Mouse (Mus musculus): ENCODE measurements around the gene Dars2.
"Not testable (repeated sequence)": the region's sequence is repeated elsewhere in the genome, so short reads cannot be mapped to it uniquely, and the experiment has no call there.

Dars2 gene

DNA sequence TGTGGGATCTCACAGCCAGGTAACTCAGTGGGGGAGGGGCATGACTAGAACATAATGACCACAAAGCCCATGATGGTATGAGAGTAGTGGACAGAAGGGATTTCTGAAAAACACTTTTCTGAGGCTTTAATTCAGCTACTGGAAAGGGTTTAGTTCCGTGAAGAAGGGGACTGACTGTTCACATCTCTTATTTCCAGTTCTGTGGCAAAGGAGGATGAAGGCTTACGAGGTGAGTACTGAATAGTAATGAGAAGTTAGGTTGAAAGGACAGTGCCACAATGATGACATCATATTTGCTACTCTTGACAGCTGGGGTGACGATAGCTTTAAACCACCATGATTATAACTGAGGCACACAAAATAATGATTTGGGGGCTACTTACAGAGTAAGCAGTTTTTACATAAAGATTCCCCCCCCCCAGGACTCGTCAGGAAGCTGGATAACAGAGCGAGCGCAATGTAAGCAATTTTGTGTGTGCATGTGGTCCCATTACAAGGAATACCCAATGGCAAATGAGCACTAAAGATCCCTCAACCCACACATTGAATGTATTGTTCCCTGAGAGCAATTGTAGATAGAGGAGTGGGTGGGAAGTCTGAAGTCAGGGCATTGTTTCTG lies 34.6 kb downstream of the Dars2 start:
- DNase-seq (ENCODE audit: low spot score in 2 of 2), result no peak

DNA sequence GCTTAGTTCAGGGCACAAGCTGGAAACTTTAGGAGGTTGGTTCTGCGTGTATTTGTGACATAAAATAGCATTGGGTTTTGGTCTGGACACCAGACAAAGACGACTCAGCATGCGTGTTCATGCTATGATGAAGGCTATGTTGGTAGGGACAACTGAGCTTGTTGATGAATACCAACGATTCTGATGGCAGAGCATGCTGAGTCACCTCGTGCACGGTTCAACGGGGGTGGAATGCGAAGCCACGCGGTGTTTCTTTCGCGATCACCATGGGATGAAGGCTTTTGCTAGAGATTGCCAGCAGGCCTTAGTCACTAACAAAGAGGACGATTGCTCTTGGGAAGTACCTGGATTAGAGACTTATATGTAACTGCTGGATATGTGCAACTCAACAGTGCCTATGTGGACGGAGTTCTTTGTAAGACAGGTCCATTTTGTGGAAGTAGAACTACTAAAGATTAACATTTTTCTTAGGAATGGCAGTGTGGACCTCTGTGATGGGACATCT lies 35.1 kb downstream of the Dars2 start:
- DNase-seq (ENCODE audit: low spot score in 2 of 2), result no peak

- DNase-seq (ENCODE audit: low spot score in 2 of 2), result peak; percentile 96 to 98
These were observed 35.8 kb downstream of the Dars2 start, which contains the start of gene Zbtb37 for GRCm38 (mm10) chr1:161034435-161035280. Zbtb37 (minus strand) TSS chr1:161034849.

- DNase-seq (ENCODE audit: low spot score in 2 of 2), result no peak
These were observed 36.5 kb downstream of the Dars2 start for GRCm38 (mm10) chr1:161033856-161034434.

GRCm38 (mm10) chr1:161032345-161032744 lies 38.1 kb downstream of the Dars2 start:
- no peak for DNase-seq (ENCODE audit: low spot score in 2 of 2)

DNA sequence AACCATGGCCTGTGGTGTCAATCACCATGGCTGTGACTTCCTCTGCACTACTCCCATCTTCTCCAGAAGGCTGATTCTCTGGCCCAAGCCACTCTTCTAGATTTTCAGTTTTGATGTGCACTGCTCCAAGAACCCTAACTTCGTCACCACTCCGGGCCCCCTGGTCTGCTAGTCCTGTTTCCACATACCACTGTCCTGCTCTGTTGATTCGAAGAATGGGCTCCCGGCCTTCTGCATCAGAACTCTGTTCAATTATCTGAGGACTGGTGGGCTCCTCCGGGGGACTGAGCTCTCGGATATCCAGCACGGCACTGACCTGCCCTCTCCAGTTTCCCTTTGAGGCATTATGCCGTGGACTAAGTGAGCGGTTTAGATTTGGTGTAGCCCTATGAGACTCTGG lies 38.6 kb downstream of the Dars2 start:
- DNase-seq (ENCODE audit: low spot score in 2 of 2), result no peak

DNA sequence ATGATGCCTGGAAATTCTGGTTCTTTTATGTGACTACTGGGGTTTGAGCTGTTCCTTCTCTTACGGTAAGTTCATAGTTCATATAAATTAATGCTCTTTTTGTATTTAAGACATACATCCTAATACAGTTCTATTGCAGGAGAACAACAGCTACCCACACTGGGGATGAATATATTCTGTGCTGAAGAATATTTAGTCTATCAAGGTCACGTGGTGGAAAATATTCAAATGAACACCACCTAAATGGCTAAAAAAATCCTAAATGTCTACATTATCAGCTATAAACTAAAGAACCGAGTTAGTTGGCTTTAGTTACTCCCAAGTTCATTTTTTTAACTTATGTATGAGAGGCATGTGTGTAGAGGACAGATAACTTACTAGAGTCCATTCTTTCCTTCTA lies 40.4 kb downstream of the Dars2 start:
- DNase-seq (ENCODE audit: low spot score in 2 of 2), result no peak

- DNase-seq (ENCODE audit: low spot score in 2 of 2), result not testable (repeated sequence)
These were observed 42.0 kb downstream of the Dars2 start for GRCm38 (mm10) chr1:161028427-161028826.

DNA sequence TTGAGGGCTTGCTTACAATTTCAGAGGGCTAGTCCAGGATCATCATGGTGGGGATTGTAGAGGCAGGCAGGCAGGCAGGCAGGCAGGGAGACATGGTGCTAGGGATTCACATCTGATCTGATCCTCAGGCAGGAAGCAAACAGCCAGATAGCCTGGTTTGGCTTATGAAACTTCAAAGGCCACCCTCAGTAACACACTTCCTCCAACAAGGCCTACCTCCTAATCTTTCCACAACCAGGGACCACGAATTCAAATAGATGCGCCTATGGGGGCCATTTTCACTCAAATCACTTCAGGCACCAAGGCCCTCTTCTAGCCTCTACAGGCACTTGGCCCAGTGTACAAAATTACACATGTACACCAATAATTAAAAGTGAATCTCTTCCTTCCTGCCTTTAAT lies 43.3 kb downstream of the Dars2 start:
- no peak for DNase-seq (ENCODE audit: low spot score in 2 of 2)

DNA sequence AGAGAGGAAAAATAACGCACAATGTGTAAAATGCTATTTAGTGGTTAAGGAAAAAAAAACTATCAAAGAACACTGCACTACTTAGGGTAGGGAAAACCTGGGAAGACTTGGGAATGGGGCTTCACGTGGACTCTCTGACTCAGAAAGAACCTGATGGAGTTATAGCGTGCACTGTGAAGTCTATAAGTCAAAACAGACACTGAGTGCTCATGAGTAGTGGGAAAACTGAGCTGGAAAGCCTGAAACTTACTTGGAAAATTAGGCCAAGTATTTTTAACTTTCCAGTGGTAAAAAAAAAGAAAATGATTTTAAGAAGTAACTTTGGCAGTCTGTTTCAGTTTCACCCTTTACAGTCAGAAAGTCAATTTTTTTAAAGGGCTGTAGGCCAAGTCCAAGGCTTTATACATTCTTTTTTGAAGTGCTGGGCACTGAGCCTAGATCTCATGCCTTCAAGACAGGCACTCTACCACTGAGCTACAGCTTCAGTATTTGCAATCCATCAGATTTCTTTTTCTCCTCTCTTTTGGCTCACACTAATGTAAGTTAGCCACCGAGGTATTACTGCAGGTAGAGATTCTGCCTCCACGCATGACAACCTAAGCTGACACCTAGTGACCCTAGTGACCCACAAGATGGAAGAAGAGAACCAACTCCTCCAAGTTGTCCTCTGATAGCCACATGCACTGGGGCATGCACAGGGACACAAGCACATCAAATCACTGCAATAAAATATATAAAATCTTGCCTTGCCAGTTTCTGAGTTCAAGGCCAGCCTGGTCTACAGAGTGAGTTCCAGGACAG lies 44.8 kb downstream of the Dars2 start:
- DNase-seq (ENCODE audit: low spot score in 2 of 2), result no peak

GRCm38 (mm10) chr1:161020051-161020450 lies 50.4 kb downstream of the Dars2 start:
- DNase-seq (ENCODE audit: low spot score in 2 of 2), result no peak

DNA sequence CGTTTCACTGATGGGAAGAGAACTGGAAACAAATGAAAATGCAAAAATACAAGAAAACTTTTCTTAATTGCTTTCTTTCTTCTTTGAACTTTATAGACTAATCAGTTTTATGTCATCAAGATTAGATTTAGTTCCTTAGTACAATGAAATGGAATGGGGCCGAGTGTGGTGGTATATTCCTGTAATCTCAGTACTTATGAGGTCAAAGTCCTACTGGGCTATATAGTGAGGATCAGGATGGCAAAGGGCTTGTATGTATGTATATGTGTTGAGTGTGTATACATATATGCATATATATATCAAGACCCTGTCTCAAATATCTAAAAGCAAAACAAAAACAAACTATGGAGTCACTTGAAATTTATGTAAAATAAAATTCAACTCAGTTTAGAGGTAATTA lies 54.1 kb downstream of the Dars2 start:
- DNase-seq (ENCODE audit: low spot score in 2 of 2), result no peak

- DNase-seq (ENCODE audit: low spot score in 2 of 2), result no peak
These were observed 60.0 kb downstream of the Dars2 start for GRCm38 (mm10) chr1:161010436-161010835.

- DNase-seq (ENCODE audit: low spot score in 2 of 2), result no peak
These were observed 62.4 kb downstream of the Dars2 start for GRCm38 (mm10) chr1:161008038-161008437.

- no peak for DNase-seq (ENCODE audit: low spot score in 2 of 2)
These were observed 64.0 kb downstream of the Dars2 start for GRCm38 (mm10) chr1:161006471-161006870.

DNA sequence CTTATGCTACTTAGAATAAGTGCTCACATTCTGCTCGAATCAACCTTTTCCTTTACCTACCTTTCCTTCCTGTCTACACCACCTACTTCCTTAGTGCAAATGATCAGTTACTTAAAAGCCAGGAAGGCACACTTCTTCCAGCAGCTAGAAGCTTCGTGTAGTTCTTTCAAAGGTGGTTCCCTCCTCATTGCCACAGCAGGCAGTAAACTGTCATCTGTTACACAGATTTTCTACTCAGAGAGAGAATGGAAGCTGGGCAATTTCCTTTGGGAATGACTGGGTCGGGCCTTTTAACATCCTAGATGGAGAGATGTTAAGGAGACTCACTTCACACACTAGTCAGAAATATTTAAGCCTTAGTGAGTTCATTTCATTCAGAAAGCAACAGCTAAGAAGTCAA lies 64.9 kb downstream of the Dars2 start:
- no peak for DNase-seq (ENCODE audit: low spot score in 2 of 2)

GRCm38 (mm10) chr1:161004942-161005341 lies 65.5 kb downstream of the Dars2 start:
- no peak for DNase-seq (ENCODE audit: low spot score in 2 of 2)

DNA sequence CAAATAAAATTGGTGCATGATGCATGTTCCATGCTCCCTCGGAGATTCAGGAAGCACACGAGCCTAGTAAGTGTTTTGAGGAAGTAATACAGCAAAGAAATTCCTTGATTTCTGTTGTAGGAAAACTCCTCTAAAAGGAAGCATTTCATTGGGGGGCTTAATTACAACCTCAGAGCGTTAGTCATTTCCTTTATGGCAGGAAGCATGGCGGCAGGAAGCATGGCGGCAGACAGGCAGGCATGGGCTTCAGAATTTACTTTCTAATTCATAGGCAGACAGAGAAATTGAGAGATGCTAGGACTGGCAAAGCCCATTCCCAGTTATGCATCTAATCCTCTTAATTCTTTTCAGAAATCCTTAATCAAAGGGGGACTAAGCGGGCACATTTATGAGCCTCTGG lies 76.6 kb downstream of the Dars2 start:
- no peak for DNase-seq (ENCODE audit: low spot score in 2 of 2)
